Mouse (Mus musculus) olfactory bulb, adult 2 months (tissue): ENCODE measurements around the gene Dusp22. TPM values are rescaled to one million over a fixed set of nuclear protein-coding genes. Genes with fewer than 3 reads are reported as not detected.

ENCODE experiments used
- H3K27ac ChIP-seq: fragments of 200-500 bp; 2 replicates; pipeline ENCODE4 v1.5.1; 2012; ENCODE audit warnings: low read depth, low read length; ENCODE audit not compliant: insufficient read depth
- H3K4me1 ChIP-seq: fragments of 200-500 bp; 2 replicates; pipeline ENCODE4 v1.6.1; 2012; ENCODE audit warnings: low read length; ENCODE audit not compliant: control insufficient read depth, insufficient read depth
- H3K4me3 ChIP-seq: fragments of 200-500 bp; 2 replicates; pipeline ENCODE4 v1.5.1; 2012; ENCODE audit warnings: mild to moderate bottlenecking, low read depth, low read length, moderate library complexity; ENCODE audit not compliant: insufficient read depth
- CTCF ChIP-seq: fragments of 200-500 bp; IDR thresholded peaks from 2 replicates; pipeline ENCODE4 v1.5.1; 2012; ENCODE audit warnings: low read depth, mild to moderate bottlenecking, low read length, moderate library complexity; ENCODE audit not compliant: insufficient read depth
- POLR2A ChIP-seq: fragments of 200-500 bp; IDR thresholded peaks from 2 replicates; pipeline ENCODE4 v1.6.1; 2012; ENCODE audit warnings: mild to moderate bottlenecking, low read depth, low read length, moderate library complexity; ENCODE audit not compliant: insufficient read depth
- WGBS: fragments of 180-500 bp; shearing (Covaris S2); methylation state at CpG from one replicate; pipeline ENCODE4 v1.1.7; 2018; 5-methylcytosine and 5-hydroxymethylcytosine counted together
- polyA plus RNA-seq: library from polyadenylated mRNA; stranded (reverse); fragments of >200 nt; gene quantifications from 2 replicates; pipeline ENCODE4 v1.2.4, GENCODE M21; 2012; ENCODE audit warnings: low replicate concordance; ENCODE audit not compliant: missing spikeins, insufficient read depth, insufficient read length

The Dusp22 gene
- polyA plus RNA-seq, 1 experiment = not detected

GRCm38 (mm10) chr13:30638378-30639115 lies 21.3 kb upstream of the Dusp22 start:
- H3K4me1 ChIP-seq = no peaks in the 10 kb centered on the region
- no peak overlapping the region for H3K27ac ChIP-seq
- 94% methylated on average over 5 of the region's 5 CpGs for WGBS
- no peak overlapping the region for H3K4me3 ChIP-seq
- TF ChIP-seq CTCF (no peak), POLR2A (no peak)

GRCm38 (mm10) chr13:30642053-30642452 lies 17.7 kb upstream of the Dusp22 start:
- no peak overlapping the region for H3K4me3 ChIP-seq
- H3K4me1 ChIP-seq = no peaks in the 10 kb centered on the region
- TF ChIP-seq POLR2A = no peak
- WGBS = 51% methylated on average over 4 of the region's 4 CpGs
- no peak overlapping the region for H3K27ac ChIP-seq

- no peak for TF ChIP-seq CTCF
- no peak for TF ChIP-seq POLR2A
- H3K4me3 ChIP-seq = no peak overlapping the region
- H3K27ac ChIP-seq = no peak overlapping the region
- 0 out of 2 replicates have a peak, but pooled peaks cover under 1% of the 10 kb centered on the region for H3K4me1 ChIP-seq
These were observed 11.3 kb upstream of the Dusp22 start for GRCm38 (mm10) chr13:30648461-30648860.

- TF ChIP-seq POLR2A (no peak), CTCF (no peak)
- H3K4me1 ChIP-seq = peaks cover 3% of the 10 kb centered on the region; the same call in 1 of the 2 replicates
- no peak overlapping the region for H3K4me3 ChIP-seq
- 92% methylated on average over 5 of the region's 5 CpGs for WGBS
- H3K27ac ChIP-seq = no peak overlapping the region
These were observed 10.6 kb upstream of the Dusp22 start for GRCm38 (mm10) chr13:30649197-30649596.

GRCm38 (mm10) chr13:30650684-30651083 lies 9.1 kb upstream of the Dusp22 start:
- Histone ChIP-seq H3K4me3 (no peak overlapping the region), H3K4me1 (peaks cover 3% of the 10 kb centered on the region; the same call in 1 of the 2 replicates), H3K27ac (no peak overlapping the region)
- no peak for TF ChIP-seq CTCF
- TF ChIP-seq POLR2A = no peak
- WGBS = 58% methylated on average over 1 of the region's 1 CpGs

GRCm38 (mm10) chr13:30653051-30653450 lies 6.7 kb upstream of the Dusp22 start:
- no peak for TF ChIP-seq POLR2A
- TF ChIP-seq CTCF = no peak
- WGBS = 42% methylated on average over 4 of the region's 4 CpGs

GRCm38 (mm10) chr13:30654463-30654862 lies 5.3 kb upstream of the Dusp22 start:
- peaks cover 7% of the 10 kb centered on the region for H3K4me1 ChIP-seq
- H3K27ac ChIP-seq = no peak overlapping the region
- 86% methylated on average over 5 of the region's 5 CpGs for WGBS
- TF ChIP-seq POLR2A (no peak), CTCF (no peak)
- H3K4me3 ChIP-seq = no peak overlapping the region

More at GRCm38 (mm10) chr13:30653051-30653450, 6.7 kb upstream of the Dusp22 start:
- Histone ChIP-seq H3K4me3 (no peak overlapping the region), H3K27ac (no peak overlapping the region), H3K4me1 (peaks cover 3% of the 10 kb centered on the region; the same call in 1 of the 2 replicates)

GRCm38 (mm10) chr13:30656909-30657308 lies 2.9 kb upstream of the Dusp22 start:
- Histone ChIP-seq H3K27ac (no peak overlapping the region), H3K4me1 (peaks cover 7% of the 10 kb centered on the region), H3K4me3 (no peak overlapping the region)
- TF ChIP-seq POLR2A (no peak), CTCF (no peak)
- 86% methylated on average over 5 of the region's 5 CpGs for WGBS

GRCm38 (mm10) chr13:30657779-30658178 lies 2.0 kb upstream of the Dusp22 start:
- Histone ChIP-seq H3K4me3 (no peak overlapping the region), H3K4me1 (peaks cover 7% of the 10 kb centered on the region), H3K27ac (no peak overlapping the region)
- no peak for TF ChIP-seq POLR2A
- WGBS = 62% methylated on average over 2 of the region's 2 CpGs
